Mouse (Mus musculus) layer of hippocampus, adult 8-10 months (tissue): ENCODE results near the gene Olfr713. TPM values are rescaled to one million over a fixed set of nuclear protein-coding genes. Genes with fewer than 3 reads are reported as not detected.

Experiments
- DNase-seq, 2 experiments: peaks; one replicate each; pipeline ENCODE4 v3.0.0; 2022; ENCODE audit warnings: low spot score in 2 of 2
- total RNA-seq, 4 experiments: library from RNA; stranded (reverse); gene quantifications; 2 replicates each; pipeline ENCODE4 v1.2.4; 2022

Olfr713 gene
- not detected for total RNA-seq

- DNase-seq: no peak
Observed at GRCm38 (mm10) chr7:107030874-107031273, at the start of gene Olfr713. Olfr713 (plus strand) TSS chr7:107031174.

GRCm38 (mm10) chr7:106985236-106985635, 45.7 kb upstream of the Olfr713 start:
- DNase-seq: no peak

- no peak for DNase-seq
Observed at GRCm38 (mm10) chr7:107000798-107001197, 30.2 kb upstream of the Olfr713 start.

- DNase-seq: no peak
Observed at GRCm38 (mm10) chr7:107004169-107004568, 26.8 kb upstream of the Olfr713 start.

- DNase-seq: no peak
Observed at GRCm38 (mm10) chr7:107005972-107006371, 25.0 kb upstream of the Olfr713 start, which contains the start of gene Olfr2. Olfr2 (minus strand) TSS chr7:107006072.

GRCm38 (mm10) chr7:107039934-107040563, 9.1 kb downstream of the Olfr713 start:
- no peak for DNase-seq

- DNase-seq: no peak
Observed at GRCm38 (mm10) chr7:107043136-107043535, 12.2 kb downstream of the Olfr713 start.

- DNase-seq: no peak
Observed at GRCm38 (mm10) chr7:107044407-107044806, 13.4 kb downstream of the Olfr713 start.

GRCm38 (mm10) chr7:107045833-107046232, 14.9 kb downstream of the Olfr713 start:
- peak in 1 of 2 experiments; percentile 11 for DNase-seq

- no peak for DNase-seq
Observed at GRCm38 (mm10) chr7:107047578-107047977, 16.6 kb downstream of the Olfr713 start.

GRCm38 (mm10) chr7:107070681-107071080, 39.7 kb downstream of the Olfr713 start, which contains the start of gene Olfr714:
Olfr714 (plus strand) TSS chr7:107070981.
- DNase-seq: no peak

Other genes with a start within 250 kb of the Olfr713 start
- gene Olfr699, start 238.0 kb upstream of the Olfr713 start, total RNA-seq: not detected
- not detected for gene Olfr700, start 222.3 kb upstream of the Olfr713 start, total RNA-seq
- gene Olfr701, start 217.0 kb upstream of the Olfr713 start, total RNA-seq: not detected
- gene Olfr702, start 197.3 kb upstream of the Olfr713 start, total RNA-seq: not detected
- not detected for gene Olfr703, start 187.8 kb upstream of the Olfr713 start, total RNA-seq
- gene Olfr704, start 168.0 kb upstream of the Olfr713 start, total RNA-seq: not detected
- not detected for gene Olfr705, start 154.3 kb upstream of the Olfr713 start, total RNA-seq
- not detected for gene Olfr706, start 143.0 kb upstream of the Olfr713 start, total RNA-seq
- gene Olfr707, start 129.9 kb upstream of the Olfr713 start, total RNA-seq: not detected
- not detected for gene Olfr1532-ps1, start 123.2 kb upstream of the Olfr713 start, total RNA-seq
- not detected for gene Olfr709-ps1, start 99.0 kb upstream of the Olfr713 start, total RNA-seq
- gene Olfr710, start 82.9 kb upstream of the Olfr713 start, total RNA-seq: not detected
- gene Olfr6, start 67.2 kb upstream of the Olfr713 start, total RNA-seq: under 1 TPM in 1 of 4 experiments, not detected in 3; 0.12 TPM
- gene Olfr711, start 55.7 kb upstream of the Olfr713 start, total RNA-seq: not detected
- gene Olfr2, start 25.1 kb upstream of the Olfr713 start, total RNA-seq: not detected
- gene Olfr714, start 39.8 kb downstream of the Olfr713 start, total RNA-seq: not detected
- not detected for gene Olfr17, start 62.0 kb downstream of the Olfr713 start, total RNA-seq
- gene Olfr715b, start 79.2 kb downstream of the Olfr713 start, total RNA-seq: not detected
- not detected for gene Olfr715, start 99.9 kb downstream of the Olfr713 start, total RNA-seq
- gene Olfr716, start 107.2 kb downstream of the Olfr713 start, total RNA-seq: not detected
- gene Nlrp14, start 135.8 kb downstream of the Olfr713 start, total RNA-seq: not detected
- gene Rbmxl2, start 178.3 kb downstream of the Olfr713 start, total RNA-seq: not detected